Mouse (Mus musculus): ENCODE results near the gene Six3.

Six3 gene

DNA sequence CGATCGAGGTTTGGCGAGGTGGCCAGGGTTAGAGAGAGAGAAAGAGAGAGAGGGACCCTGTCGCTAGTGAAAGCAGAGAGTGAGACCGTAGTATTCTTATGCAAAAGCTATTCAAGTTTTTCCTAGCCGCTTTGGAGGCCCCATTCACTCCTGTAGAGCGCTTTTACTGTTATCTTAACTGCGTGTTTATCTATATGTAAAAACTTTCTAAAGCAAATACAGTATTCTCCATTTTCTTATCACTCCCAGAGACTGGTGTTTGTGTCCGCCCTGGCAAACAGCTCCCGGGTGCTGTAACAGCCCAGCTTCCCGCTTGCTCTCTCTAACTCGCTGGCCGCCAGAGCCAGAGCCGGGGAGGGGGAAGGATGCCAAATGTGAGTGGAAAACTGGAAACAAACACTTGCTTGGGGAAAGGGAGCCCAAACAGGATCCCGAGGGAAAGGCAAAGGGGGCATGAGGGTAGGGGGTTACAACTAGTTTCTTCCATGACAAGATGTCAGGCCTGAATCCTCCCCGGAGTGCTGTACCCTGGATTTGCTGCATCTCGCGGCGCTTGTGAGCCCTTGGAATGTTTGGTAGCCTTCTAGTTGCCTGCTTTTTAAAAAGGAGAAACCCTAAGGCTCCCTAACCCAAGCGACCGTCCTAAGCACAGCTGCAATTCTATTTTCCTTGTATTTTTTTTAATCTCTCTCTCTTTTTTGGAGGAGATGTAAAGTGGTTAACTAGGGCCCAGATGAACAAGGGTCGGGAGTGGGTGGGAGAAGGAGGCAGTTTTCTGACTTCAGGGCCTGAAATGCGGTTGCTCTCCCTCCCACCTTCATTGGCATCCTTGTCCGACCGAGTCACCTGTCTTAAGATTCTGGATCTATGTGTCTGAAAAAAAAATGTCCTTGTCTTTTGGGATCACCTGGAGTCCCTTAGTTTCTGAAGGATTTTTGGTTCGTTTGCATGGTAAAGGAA lies 11.9 kb downstream of the Six3 start:
- no peak for DNase-seq (ENCODE audit: low read depth, low spot score)

DNA sequence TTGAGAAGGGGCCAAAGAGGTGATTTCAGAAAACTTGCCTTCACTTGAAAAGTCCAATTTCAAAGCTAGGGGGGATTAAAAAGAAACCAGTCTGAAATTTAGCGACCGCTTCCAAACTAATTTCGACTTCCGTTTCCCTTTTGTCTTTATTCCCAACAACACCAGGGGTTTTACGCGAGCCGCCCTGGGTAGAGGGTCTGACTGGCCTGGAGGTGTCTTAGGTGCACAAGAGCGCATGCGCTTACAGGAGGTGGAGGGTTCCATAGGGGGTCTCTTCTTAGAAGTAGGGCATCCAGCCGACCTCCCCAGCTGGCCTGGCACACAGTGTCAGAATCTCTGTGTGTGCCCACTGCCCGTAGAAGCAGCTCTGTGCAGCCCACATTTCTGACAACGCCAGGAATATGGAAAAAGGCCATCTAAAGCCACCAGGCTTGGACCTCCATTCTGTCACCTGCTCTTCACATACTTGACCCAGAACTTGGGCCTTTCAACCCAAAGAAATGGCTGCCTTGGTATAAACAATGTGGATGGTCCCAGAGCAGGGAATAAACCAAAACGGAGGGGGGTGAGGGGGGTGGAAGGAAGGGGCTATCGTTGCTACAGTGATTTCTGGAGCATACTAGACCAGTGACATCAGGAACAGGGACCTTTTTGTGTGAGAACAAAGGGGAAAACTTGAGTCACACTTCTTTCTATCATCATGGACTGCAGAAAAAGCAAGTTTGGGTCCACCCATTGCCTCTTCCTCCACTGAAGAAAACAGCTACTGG lies 12.9 kb downstream of the Six3 start:
- no peak for DNase-seq (ENCODE audit: low read depth, low spot score)

DNA sequence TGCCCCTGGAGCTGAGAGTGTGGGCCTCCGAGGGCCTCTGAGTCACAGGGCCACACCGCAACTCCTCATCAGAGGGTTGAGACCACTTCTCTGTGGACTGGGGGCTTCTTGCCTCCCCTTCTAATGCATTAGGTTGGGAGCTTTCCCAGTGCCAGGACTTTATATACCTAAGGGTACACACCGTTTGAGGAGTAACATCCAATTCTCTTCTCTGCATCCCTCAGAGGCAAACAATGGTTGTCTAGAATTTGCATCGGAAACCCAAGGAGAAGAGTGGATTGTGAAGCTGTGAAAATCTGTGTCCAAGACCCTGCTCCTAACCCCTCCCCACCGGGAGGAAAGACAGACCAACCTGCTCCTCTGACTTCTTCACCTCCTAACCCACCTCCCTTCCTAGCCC lies 14.3 kb downstream of the Six3 start:
- DNase-seq (ENCODE audit: low read depth, low spot score): no peak

DNA sequence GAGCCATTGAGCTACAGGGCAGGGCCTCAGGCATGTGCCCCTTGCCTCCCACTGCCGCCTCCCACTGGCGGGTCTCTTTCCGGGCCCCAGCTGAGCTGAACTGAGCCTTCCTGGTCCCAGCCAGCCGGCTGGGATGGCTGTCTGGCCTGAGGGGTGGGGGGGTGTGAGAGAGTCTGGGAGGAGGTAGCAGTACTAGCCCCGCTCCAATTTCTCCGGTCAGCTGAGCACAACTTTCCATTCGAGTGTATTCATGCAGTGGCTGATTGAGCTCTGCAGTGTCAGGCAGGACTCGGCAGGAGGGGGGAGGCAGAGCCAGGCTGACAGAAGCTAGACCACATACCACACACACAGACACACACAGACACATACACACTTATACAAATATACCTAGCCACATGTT lies 15.4 kb downstream of the Six3 start:
- no peak for DNase-seq (ENCODE audit: low read depth, low spot score)

DNA sequence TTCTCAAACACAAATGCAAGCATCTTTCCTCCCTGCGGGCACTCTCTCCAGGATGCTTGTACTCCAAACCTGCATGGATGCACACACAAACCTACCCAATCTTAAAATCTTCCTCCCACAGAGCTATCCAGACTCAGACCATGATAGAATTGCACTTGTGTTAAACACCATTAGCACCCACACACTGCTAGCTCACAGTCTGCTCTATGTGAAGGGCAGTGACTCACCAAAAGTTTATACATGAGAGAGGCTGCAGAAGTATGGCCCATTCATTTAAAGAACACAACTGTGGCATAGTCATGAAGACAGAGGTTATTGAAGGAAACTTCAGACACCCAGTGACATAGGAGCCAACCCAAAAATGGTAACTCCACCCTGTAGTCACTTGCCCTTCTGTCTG lies 16.0 kb downstream of the Six3 start:
- no peak for DNase-seq (ENCODE audit: low read depth, low spot score)

DNA sequence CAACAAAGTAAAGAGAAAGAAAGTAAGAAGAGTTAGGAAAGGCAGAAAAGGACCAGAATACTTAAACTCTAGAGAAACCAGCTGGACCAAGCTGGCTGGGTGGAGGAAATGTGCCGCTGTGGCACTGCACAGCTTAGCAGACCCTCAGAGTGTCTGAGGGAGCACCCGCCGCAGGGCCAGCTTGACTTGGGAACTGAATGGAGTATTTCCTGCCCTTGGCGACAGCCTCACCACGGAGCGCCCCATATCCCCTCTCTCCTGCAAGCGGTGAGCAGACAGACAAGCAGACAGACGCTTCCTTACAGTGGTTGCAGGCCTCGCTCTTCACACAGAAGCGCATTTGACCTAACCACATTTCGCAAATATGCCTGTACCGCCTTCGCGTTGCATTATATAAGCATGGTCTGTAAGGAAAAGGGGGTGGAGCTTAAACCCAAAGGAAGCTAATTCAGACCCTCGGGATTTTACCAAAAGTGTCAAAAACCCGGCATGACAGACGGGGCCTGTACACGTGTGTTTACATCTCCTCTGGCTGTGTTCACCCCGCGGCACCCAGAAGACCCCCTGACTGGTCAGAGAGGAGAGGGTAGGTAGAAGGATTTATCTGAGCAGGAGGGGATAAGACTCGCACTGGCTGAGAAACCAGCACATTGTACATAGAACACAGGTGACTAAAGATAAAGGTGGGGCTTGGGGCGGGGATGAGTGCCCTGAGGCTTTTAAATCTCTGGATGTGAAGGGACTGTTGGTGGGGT lies 17.1 kb downstream of the Six3 start:
- DNase-seq (ENCODE audit: low read depth, low spot score): no peak

DNA sequence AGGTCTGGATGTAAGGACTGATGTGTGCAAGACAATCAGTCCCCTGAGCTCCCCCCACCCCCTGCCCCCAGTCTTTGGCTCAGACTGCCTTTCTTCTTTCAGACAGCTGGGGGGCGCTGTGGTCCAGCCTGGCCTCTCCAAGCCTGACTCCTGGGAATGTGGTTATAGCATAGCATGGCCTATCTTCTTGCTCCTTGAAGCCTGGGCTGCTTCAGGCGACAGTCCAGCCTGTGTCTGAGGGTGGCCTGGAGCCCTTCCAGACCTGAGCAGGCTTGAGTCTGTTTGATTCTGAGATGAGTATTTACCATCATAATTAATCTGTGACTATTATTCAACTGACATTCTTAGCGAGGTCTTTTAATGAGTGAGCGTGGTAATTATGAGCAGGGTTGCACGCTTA lies 17.7 kb downstream of the Six3 start:
- DNase-seq (ENCODE audit: low read depth, low spot score): no peak

DNA sequence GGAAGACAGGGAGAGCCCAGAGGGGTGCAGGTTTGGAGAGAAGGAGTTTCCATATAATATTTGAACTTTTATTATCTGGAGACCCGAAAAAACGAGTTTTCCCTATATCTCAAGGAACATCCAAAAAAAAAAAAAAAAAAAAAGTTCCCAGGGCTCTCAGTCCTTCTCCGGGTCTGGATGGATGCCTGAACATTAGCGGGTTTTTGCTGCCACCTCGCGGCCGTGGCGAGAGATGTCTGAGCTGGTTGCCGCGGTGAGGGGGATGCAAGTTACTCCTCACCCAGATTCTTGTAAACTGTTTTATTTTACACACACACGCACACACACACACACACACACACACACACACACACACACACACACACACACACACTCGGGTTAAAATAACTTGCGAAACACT lies 20.2 kb downstream of the Six3 start:
- no peak for DNase-seq (ENCODE audit: low read depth, low spot score)

DNA sequence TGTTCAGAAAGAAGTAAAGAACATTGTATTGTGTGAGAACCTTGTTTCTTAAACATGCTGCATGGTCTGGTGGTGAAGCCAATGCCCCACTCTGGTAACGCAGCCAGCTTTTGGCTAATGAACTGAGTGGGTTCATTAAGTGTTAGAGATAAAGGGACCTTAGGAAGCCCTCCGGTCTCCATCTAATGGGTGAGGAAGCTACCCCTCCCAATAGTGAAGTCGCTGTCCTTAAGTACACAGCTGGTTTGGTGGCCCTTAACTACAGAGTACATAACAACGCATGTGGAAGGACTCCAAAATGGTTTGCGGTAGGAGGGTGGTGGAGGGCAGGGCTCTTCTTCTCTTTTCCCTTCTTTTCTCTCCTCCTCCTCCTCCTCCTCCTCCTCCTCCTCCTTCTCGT lies 24.5 kb downstream of the Six3 start:
- no peak for DNase-seq (ENCODE audit: low read depth, low spot score)

DNA sequence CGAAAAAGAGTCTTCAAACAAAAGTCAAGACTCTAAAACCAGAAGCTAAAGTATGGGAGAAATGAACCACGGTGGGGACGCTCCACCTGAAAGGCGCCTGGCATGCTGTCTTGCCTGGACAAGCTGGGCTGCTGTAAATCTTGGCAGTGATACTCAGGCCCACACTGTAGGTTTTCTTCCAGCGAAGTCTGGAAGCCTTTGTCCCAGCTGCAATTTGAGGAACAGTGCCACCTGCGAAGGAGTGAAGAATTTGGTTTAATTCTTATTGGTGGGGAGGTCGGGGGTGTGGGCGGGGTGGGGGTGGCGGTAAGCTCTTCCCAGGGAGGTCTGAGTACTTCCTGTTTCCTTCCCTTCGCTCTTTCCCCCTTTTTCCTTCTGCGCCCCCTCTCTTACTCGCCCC lies 31.9 kb downstream of the Six3 start:
- no peak for DNase-seq (ENCODE audit: low read depth, low spot score)

DNA sequence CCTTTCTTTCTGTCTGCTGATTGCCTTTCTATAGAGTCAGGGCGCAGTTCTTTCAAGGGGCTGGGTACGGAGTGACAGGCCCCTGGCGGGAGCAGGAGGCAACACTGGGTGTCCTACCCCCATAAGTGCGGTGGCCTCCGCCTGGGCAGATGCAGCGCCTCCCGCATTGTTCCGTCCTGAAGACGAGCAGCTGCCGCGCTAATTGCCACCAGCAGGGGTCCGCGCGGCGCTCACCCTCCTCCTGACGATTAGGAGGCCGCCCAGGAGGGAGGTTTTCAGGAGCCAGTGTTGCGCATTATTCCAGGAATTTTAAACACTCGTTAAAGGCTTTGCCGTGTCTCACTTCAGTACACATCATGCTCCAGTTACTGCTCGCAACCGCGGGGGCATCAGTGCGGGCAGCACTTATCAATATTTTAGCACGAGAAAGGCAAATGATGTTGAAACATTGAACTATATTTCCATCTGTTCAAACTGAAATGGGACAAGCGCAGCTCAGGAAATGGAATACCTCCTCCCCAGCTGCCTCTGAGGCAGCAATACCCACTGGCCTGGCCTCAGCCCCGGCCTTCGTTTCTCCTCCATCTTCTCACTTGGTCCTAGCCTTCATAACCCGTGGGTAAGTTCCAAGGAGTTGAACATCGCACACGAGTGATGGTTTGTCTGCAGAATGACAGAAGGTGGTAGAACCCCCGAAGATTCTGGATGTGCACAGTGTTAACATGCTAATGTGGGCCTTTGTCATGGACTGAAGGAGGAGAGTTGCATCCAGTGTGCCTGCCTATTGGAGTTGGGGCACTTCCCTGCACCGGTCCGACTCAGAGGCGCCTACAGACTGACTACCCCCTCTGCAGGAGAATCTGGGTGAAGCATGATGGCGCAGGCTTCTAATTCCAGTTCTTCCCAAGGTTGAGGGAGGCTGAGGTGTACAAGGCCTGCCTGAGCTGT lies 32.6 kb downstream of the Six3 start:
- DNase-seq (ENCODE audit: low read depth, low spot score): no peak

DNA sequence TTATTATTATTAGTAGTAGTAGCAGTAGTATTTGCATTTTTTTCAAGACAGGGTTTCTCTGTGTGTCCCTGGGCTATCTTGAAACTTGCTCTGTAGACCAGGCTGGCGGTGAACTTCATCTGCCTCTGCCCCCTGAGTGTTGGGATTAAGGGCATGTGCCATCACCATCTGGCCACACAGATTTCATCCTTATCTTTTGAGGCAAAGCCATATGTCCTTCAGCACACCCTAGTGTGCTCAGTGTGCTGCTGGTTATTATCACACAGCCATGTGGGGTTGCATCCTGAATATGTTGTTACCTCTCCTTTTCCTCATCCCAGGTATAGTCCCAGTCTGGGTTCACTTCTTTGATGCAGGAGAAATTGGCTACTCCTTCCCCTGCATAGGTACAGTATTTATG lies 46.6 kb downstream of the Six3 start:
- no peak for DNase-seq (ENCODE audit: low read depth, low spot score)

DNA sequence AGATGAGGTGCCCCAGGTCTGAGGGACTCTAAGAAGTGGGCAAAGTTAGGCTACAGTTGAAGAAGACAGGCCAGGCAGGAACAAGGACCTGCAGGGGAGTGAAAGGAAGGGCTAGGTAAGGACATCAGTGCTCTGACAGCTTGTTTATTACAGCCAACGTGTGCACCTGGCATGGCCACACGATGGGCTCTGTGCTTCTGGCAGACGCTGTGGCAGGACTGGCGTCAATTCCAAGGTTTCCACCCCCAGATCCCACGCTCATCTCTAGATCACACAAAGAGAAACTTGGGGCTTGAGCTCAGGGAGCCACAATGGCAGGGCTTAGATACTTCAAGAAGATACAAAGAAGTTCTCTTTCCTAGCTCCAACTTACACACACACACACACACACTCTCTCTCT lies 48.1 kb downstream of the Six3 start:
- DNase-seq (ENCODE audit: low read depth, low spot score): no peak

DNA sequence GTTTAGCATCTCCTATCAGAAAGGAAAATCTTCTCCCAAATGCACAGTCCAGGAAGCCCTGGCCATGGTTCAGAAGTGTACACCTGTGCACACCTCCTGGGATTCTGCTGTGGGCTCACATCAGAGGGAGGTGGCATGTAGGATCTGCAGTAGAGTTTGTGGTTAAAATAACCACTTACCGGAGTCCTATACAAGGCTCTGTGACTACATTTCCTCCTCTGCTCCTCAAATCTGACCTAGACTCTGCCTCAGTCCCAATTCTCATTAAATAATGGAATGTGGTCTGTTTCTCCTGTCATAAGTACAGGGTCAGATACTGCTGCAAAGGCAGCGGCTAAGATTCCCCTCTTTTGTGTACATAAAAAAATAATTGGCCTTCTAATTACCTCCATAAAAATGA lies 50.8 kb downstream of the Six3 start:
- DNase-seq (ENCODE audit: low read depth, low spot score): no peak

DNA sequence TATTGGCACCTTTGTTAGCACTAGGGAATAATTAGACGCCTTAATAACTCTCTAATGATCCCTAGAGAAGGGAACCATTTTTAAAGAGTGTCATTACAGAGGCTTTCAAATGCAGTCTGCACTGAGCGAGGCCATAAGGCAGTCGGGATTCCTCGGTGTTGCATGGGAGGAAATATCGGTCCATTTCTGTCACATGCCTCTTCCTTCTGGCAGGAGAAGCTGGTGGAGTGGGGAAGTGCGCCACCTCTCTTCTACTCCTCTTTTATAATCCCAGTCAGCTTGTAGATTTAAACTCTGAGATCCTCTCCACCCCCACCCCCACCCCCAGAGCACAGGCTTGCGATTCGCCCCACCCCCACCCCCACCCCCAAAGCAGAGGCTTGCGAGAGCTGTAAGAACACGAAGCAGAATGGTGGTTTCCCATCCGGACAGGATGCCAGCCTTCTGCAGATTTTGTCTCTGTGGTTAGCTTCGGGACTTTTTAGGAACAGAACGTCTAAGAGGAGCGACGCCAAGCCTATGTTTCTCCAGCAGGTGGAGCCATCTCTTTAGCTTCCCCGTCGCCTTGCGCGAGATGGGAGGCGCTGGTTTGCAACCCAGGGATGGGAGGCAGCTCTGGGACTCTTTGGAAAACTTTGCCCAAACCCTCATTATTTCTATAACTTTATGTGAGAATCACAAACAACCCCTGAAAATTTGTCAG lies 51.4 kb downstream of the Six3 start:
- peak; percentile 63 for DNase-seq (ENCODE audit: low read depth, low spot score)
